Mouse (Mus musculus) erythroblast, embryonic 14.5 days (primary cell): Measurements from ENCODE around the gene H1foo.

Experiments
- GATA1 ChIP-seq: IDR thresholded peaks from 2 replicates; pipeline ENCODE4 v1.6.1; 2012; ENCODE audit warnings: low read length, inconsistent platforms, mixed read lengths
- TAL1 ChIP-seq: IDR thresholded peaks from 3 replicates; pipeline ENCODE4 v1.6.1; 2012; ENCODE audit warnings: low read length, inconsistent platforms, mixed read lengths

- TF ChIP-seq GATA1 = no peak
- no peak for TF ChIP-seq TAL1
These were observed 10.9 kb downstream of the H1foo start for GRCm38 (mm10) chr6:115955664-115956063.
